Mouse (Mus musculus): ENCODE data around the gene Timm17a. TPM values are rescaled to one million over a fixed set of nuclear protein-coding genes. Genes with fewer than 3 reads are reported as not detected.

Gene Timm17a
- polyA plus RNA-seq, 1 experiment from 2014 or later: 318 TPM

- Histone ChIP-seq H3K27me3 (ENCODE audit: insufficient read depth, low read length) (no peaks in the 10 kb centered on the region), H3K4me2 (ENCODE audit: low read length) (no peak overlapping the region), H3K4me3 (replicated peaks; ENCODE audit: low read depth, low read length) (no peak overlapping the region), H3K36me3 (ENCODE audit: insufficient read depth, low read length) (no peaks in the 10 kb centered on the region), H3K4me1 (replicated peaks; ENCODE audit: insufficient read depth, low read length) (no peaks in the 10 kb centered on the region), H3K9ac (ENCODE audit: low read depth, low read length) (no peak overlapping the region), H3K9me3 (replicated peaks; ENCODE audit: low read length) (no peaks in the 10 kb centered on the region), H3K27ac (no peak overlapping the region)
- TF ChIP-seq CTCF (IDR thresholded peaks at IDR 0.05; ENCODE audit: low read depth): no peak
- no peak for DNase-seq (ENCODE audit: low spot score)
- ATAC-seq (replicated peaks; ENCODE audit: low FRiP score, low read depth): no peak
- WGBS: 62% methylated on average over 3 of the region's 3 CpGs
These were observed 33.3 kb upstream of the Timm17a start for GRCm38 (mm10) chr1:135346891-135347290.

GRCm38 (mm10) chr1:135344026-135344425, 30.4 kb upstream of the Timm17a start:
- H3K36me3 ChIP-seq (ENCODE audit: insufficient read depth, low read length): no peaks in the 10 kb centered on the region
- no peaks in the 10 kb centered on the region for H3K9me3 ChIP-seq (replicated peaks; ENCODE audit: low read length)
- H3K27ac ChIP-seq: no peak overlapping the region; the same call in 1 of the 2 replicates
- no peaks in the 10 kb centered on the region for H3K4me1 ChIP-seq (replicated peaks; ENCODE audit: insufficient read depth, low read length)
- TF ChIP-seq CTCF (IDR thresholded peaks at IDR 0.05; ENCODE audit: low read depth): no peak
- DNase-seq (ENCODE audit: low spot score) (peak; percentile 45), ATAC-seq (replicated peaks; ENCODE audit: low FRiP score, low read depth) (no peak)
- no peaks in the 10 kb centered on the region for H3K27me3 ChIP-seq (ENCODE audit: insufficient read depth, low read length)
- H3K4me2 ChIP-seq (ENCODE audit: low read length): no peak overlapping the region
- H3K9ac ChIP-seq (ENCODE audit: low read depth, low read length): no peak overlapping the region
- WGBS: 51% methylated on average over 4 of the region's 4 CpGs
- no peak overlapping the region for H3K4me3 ChIP-seq (replicated peaks; ENCODE audit: low read depth, low read length)

GRCm38 (mm10) chr1:135341947-135342346, 28.4 kb upstream of the Timm17a start:
- Histone ChIP-seq H3K4me2 (ENCODE audit: low read length) (no peak overlapping the region), H3K27me3 (ENCODE audit: insufficient read depth, low read length) (no peaks in the 10 kb centered on the region), H3K4me1 (replicated peaks; ENCODE audit: insufficient read depth, low read length) (no peaks in the 10 kb centered on the region), H3K27ac (no peak overlapping the region), H3K9me3 (replicated peaks; ENCODE audit: low read length) (no peaks in the 10 kb centered on the region), H3K4me3 (replicated peaks; ENCODE audit: low read depth, low read length) (no peak overlapping the region), H3K9ac (ENCODE audit: low read depth, low read length) (no peak overlapping the region), H3K36me3 (ENCODE audit: insufficient read depth, low read length) (no peaks in the 10 kb centered on the region)
- WGBS: 34% methylated on average over 8 of the region's 8 CpGs
- DNase-seq (ENCODE audit: low spot score): no peak
- no peak for TF ChIP-seq CTCF (IDR thresholded peaks at IDR 0.05; ENCODE audit: low read depth)
- ATAC-seq (replicated peaks; ENCODE audit: low FRiP score, low read depth): no peak

GRCm38 (mm10) chr1:135330578-135330977, 17.0 kb upstream of the Timm17a start:
- 78% methylated on average over 6 of the region's 6 CpGs for WGBS
- no peak overlapping the region for H3K4me3 ChIP-seq (replicated peaks; ENCODE audit: low read depth, low read length)
- no peaks in the 10 kb centered on the region for H3K27me3 ChIP-seq (ENCODE audit: insufficient read depth, low read length)
- H3K9ac ChIP-seq (ENCODE audit: low read depth, low read length): no peak overlapping the region
- no peak for DNase-seq (ENCODE audit: low spot score)
- H3K36me3 ChIP-seq (ENCODE audit: insufficient read depth, low read length): no peaks in the 10 kb centered on the region
- H3K9me3 ChIP-seq (replicated peaks; ENCODE audit: low read length): no peaks in the 10 kb centered on the region
- no peak for TF ChIP-seq CTCF (IDR thresholded peaks at IDR 0.05; ENCODE audit: low read depth)
- no peak overlapping the region for H3K4me2 ChIP-seq (ENCODE audit: low read length)
- H3K4me1 ChIP-seq (replicated peaks; ENCODE audit: insufficient read depth, low read length): no peaks in the 10 kb centered on the region
- H3K27ac ChIP-seq: no peak overlapping the region
- ATAC-seq (replicated peaks; ENCODE audit: low FRiP score, low read depth): no peak

GRCm38 (mm10) chr1:135328368-135328767, 14.8 kb upstream of the Timm17a start:
- H3K27me3 ChIP-seq (ENCODE audit: insufficient read depth, low read length): no peaks in the 10 kb centered on the region
- ATAC-seq (replicated peaks; ENCODE audit: low FRiP score, low read depth): no peak
- H3K27ac ChIP-seq: no peak overlapping the region
- no peak overlapping the region for H3K4me3 ChIP-seq (replicated peaks; ENCODE audit: low read depth, low read length)
- no peaks in the 10 kb centered on the region for H3K4me1 ChIP-seq (replicated peaks; ENCODE audit: insufficient read depth, low read length)
- no peaks in the 10 kb centered on the region for H3K36me3 ChIP-seq (ENCODE audit: insufficient read depth, low read length)
- no peak for DNase-seq (ENCODE audit: low spot score)
- H3K9me3 ChIP-seq (replicated peaks; ENCODE audit: low read length): no peaks in the 10 kb centered on the region
- WGBS: 42% methylated on average over 5 of the region's 5 CpGs
- no peak overlapping the region for H3K4me2 ChIP-seq (ENCODE audit: low read length)
- H3K9ac ChIP-seq (ENCODE audit: low read depth, low read length): no peak overlapping the region
- TF ChIP-seq CTCF (IDR thresholded peaks at IDR 0.05; ENCODE audit: low read depth): no peak

GRCm38 (mm10) chr1:135325934-135326333, 12.4 kb upstream of the Timm17a start:
- H3K27me3 ChIP-seq (ENCODE audit: insufficient read depth, low read length): no peaks in the 10 kb centered on the region
- H3K4me3 ChIP-seq (replicated peaks; ENCODE audit: low read depth, low read length): 0 out of 2 replicates have a peak overlapping the region, but pooled peaks have one; percentile 2
- H3K9ac ChIP-seq (ENCODE audit: low read depth, low read length): no peak overlapping the region
- 82% methylated on average over 2 of the region's 2 CpGs for WGBS
- no peak overlapping the region for H3K27ac ChIP-seq
- ATAC-seq (replicated peaks; ENCODE audit: low FRiP score, low read depth): no peak
- no peaks in the 10 kb centered on the region for H3K9me3 ChIP-seq (replicated peaks; ENCODE audit: low read length)
- TF ChIP-seq CTCF (IDR thresholded peaks at IDR 0.05; ENCODE audit: low read depth): no peak
- no peaks in the 10 kb centered on the region for H3K36me3 ChIP-seq (ENCODE audit: insufficient read depth, low read length)
- H3K4me2 ChIP-seq (ENCODE audit: low read length): 0 out of 2 replicates have a peak overlapping the region, but pooled peaks have one; percentile 45
- no peak for DNase-seq (ENCODE audit: low spot score)
- H3K4me1 ChIP-seq (replicated peaks; ENCODE audit: insufficient read depth, low read length): no peaks in the 10 kb centered on the region

GRCm38 (mm10) chr1:135324571-135324970, 11.0 kb upstream of the Timm17a start, which contains the start of gene Lmod1:
Gene Lmod1 (plus strand): TSS chr1:135324807.
- Histone ChIP-seq H3K9me3 (replicated peaks; ENCODE audit: low read length) (no peaks in the 10 kb centered on the region), H3K4me3 (replicated peaks; ENCODE audit: low read depth, low read length) (peak within 1 kb of the TSS; percentile 21; the same call in 1 of the 2 replicates), H3K27ac (no peak within 1 kb of the TSS), H3K9ac (ENCODE audit: low read depth, low read length) (peak within 1 kb of the TSS; percentile 9; the same call in 1 of the 2 replicates), H3K4me2 (ENCODE audit: low read length) (peak within 1 kb of the TSS; percentile 45), H3K4me1 (replicated peaks; ENCODE audit: insufficient read depth, low read length) (no peaks in the 10 kb centered on the region), H3K27me3 (ENCODE audit: insufficient read depth, low read length) (no peaks in the 10 kb centered on the region), H3K36me3 (ENCODE audit: insufficient read depth, low read length) (no peaks in the 10 kb centered on the region)
- peak; percentile 51 for TF ChIP-seq CTCF (IDR thresholded peaks at IDR 0.05; ENCODE audit: low read depth)
- peak; percentile 90 for ATAC-seq (replicated peaks; ENCODE audit: low FRiP score, low read depth)
- WGBS: 6% methylated on average over 8 of the region's 8 CpGs
- DNase-seq (ENCODE audit: low spot score): peak; percentile 93
